Mouse (Mus musculus): ENCODE results near the gene Naa40. TPM values are rescaled to one million over a fixed set of nuclear protein-coding genes. Genes with fewer than 3 reads are reported as not detected.

Naa40 gene
- polyA plus RNA-seq, 1 experiment from 2014 or later = 62.1 TPM

- Histone ChIP-seq H3K4me3 (ENCODE audit: low read depth, low read length) (0 out of 2 replicates have a peak overlapping the region, but pooled peaks have one; percentile 12), H3K4me2 (peak overlapping the region; percentile 49), H3K36me3 (ENCODE audit: control insufficient read depth, insufficient read depth, low read length) (peaks cover 28% of the 10 kb centered on the region), H3K27me3 (ENCODE audit: control insufficient read depth, insufficient read depth, low read length) (no peaks in the 10 kb centered on the region), H3K9ac (ENCODE audit: low read depth, low read length) (peak overlapping the region; percentile 16; the same call in 1 of the 2 replicates), H3K4me1 (ENCODE audit: control insufficient read depth, insufficient read depth, low read length) (peaks cover 15% of the 10 kb centered on the region), H3K9me3 (replicated peaks; ENCODE audit: control insufficient read depth, low read length) (no peaks in the 10 kb centered on the region), H3K27ac (ENCODE audit: low read depth, low read length) (no peak overlapping the region)
- ATAC-seq (replicated peaks; ENCODE audit: insufficient number of reproducible peaks, low FRiP score, low TSS enrichment) = peak; percentile 42; the same call in 1 of the 2 replicates
- WGBS (ENCODE audit: insufficient replicate concordance) = 11% methylated on average over 17 of the region's 17 CpGs
Observed at GRCm38 (mm10) chr19:7196741-7197270, 44.2 kb downstream of the Naa40 start.

DNA sequence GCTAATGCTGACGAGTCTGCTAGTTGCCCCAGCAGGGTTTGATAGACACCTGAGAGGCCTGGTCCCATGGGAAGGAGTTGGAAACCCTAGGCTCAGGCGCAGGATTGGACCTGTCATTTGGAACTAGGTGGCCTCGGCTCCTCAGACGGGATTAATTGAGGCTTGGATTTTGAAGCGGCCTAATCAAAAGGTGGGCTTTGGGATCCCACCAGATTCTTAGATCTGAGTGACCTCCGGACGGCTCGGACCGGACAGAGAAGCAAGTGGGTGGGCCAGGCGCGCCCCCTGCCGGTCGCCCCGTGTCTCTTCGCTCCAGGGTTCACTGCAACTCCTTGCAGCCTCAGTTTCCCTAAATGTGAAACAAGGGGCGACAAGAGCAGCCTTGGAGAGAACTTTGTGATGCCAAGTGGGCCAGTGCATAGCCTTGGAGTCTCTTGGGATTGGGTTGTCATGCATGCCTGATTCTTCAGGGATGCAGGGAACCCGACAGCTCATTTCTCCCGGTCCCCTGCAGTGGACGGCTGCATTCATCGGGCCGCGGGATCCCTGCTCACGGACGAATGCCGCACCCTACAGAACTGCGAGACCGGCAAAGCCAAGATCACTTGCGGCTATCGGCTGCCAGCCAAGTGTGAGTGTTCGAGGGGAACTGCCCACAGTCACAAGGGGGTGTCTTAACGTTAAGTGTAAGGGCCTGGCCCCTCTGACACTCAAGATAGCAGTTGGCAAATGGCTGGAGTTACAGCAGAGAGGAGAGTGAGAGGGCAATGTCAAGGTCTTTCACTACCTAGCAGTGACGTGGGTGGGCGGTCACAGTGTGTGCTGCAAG is 44.9 kb downstream of the Naa40 start:
- Histone ChIP-seq H3K36me3 (ENCODE audit: control insufficient read depth, insufficient read depth, low read length) (peaks cover 27% of the 10 kb centered on the region), H3K4me2 (peak overlapping the region; percentile 49), H3K27ac (ENCODE audit: low read depth, low read length) (no peak overlapping the region), H3K27me3 (ENCODE audit: control insufficient read depth, insufficient read depth, low read length) (no peaks in the 10 kb centered on the region), H3K9me3 (replicated peaks; ENCODE audit: control insufficient read depth, low read length) (no peaks in the 10 kb centered on the region), H3K4me3 (ENCODE audit: low read depth, low read length) (peak overlapping the region; percentile 12; the same call in 1 of the 2 replicates), H3K9ac (ENCODE audit: low read depth, low read length) (peak overlapping the region; percentile 34; the same call in 1 of the 2 replicates), H3K4me1 (ENCODE audit: control insufficient read depth, insufficient read depth, low read length) (peaks cover 15% of the 10 kb centered on the region)
- ATAC-seq (replicated peaks; ENCODE audit: insufficient number of reproducible peaks, low FRiP score, low TSS enrichment) = 0 out of 2 replicates have a peak, but pooled peaks have one; percentile 5
- WGBS (ENCODE audit: insufficient replicate concordance) = 14% methylated on average over 33 of the region's 33 CpGs

DNA sequence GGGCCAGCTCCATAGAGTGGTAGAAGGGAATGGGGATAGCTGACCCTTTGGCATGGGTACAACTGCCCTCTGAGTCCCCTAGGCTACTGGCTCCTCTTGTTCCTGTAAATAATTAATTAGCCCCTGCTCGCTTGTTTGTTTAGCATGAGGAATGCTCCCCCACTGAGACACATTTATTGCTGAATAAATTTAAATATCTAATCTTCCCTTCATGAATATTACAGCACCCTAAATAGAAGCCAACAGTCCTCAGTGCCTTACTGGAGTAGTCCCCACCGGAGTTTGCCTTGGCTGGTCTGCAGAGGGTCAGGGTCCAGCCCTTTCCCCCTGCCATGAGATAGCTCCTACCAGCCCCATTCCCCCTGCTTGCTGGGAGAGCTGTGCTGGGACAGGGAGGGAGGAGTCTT is 48.4 kb downstream of the Naa40 start:
- Histone ChIP-seq H3K27me3 (ENCODE audit: control insufficient read depth, insufficient read depth, low read length) (peaks cover 11% of the 10 kb centered on the region), H3K9me3 (replicated peaks; ENCODE audit: control insufficient read depth, low read length) (no peaks in the 10 kb centered on the region), H3K9ac (ENCODE audit: low read depth, low read length) (no peak overlapping the region), H3K4me2 (no peak overlapping the region), H3K27ac (ENCODE audit: low read depth, low read length) (no peak overlapping the region), H3K4me3 (ENCODE audit: low read depth, low read length) (no peak overlapping the region), H3K4me1 (ENCODE audit: control insufficient read depth, insufficient read depth, low read length) (peaks cover 11% of the 10 kb centered on the region), H3K36me3 (ENCODE audit: control insufficient read depth, insufficient read depth, low read length) (0 out of 2 replicates have a peak, but pooled peaks cover 1% of the 10 kb centered on the region)
- 49% methylated on average over 2 of the region's 2 CpGs for WGBS (ENCODE audit: insufficient replicate concordance)
- ATAC-seq (replicated peaks; ENCODE audit: insufficient number of reproducible peaks, low FRiP score, low TSS enrichment) = no peak

DNA sequence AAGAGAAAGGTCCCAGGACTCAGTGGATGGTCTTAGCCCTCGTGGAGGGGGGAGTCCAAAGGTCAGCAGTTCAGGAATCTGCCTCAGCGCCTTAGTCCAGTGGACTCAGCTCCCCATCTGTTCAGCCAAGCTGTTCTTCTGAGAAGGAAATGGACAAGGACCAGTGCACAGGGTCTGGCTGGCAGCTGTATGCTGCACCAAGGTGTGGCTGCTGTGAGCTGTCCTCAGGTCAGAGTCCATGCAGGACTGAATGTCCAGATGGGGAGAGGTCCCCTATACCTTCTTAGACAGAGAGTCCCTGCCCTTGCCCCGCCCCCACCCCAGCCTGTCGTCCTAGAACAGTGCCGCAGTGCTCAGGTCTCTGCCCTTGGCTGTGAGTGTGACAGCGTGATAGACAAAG is 49.3 kb downstream of the Naa40 start:
- peaks cover 20% of the 10 kb centered on the region for H3K27me3 ChIP-seq (ENCODE audit: control insufficient read depth, insufficient read depth, low read length)
- WGBS (ENCODE audit: insufficient replicate concordance) = 39% methylated on average over 6 of the region's 6 CpGs

GRCm38 (mm10) chr19:7190986-7191385 is 50.0 kb downstream of the Naa40 start:
- no peak for ATAC-seq (replicated peaks; ENCODE audit: insufficient number of reproducible peaks, low FRiP score, low TSS enrichment)

More for the DNA sequence above, 49.3 kb downstream of the Naa40 start:
- Histone ChIP-seq H3K4me2 (no peak overlapping the region), H3K9ac (ENCODE audit: low read depth, low read length) (no peak overlapping the region), H3K4me3 (ENCODE audit: low read depth, low read length) (no peak overlapping the region), H3K27ac (ENCODE audit: low read depth, low read length) (no peak overlapping the region), H3K9me3 (replicated peaks; ENCODE audit: control insufficient read depth, low read length) (no peaks in the 10 kb centered on the region), H3K4me1 (ENCODE audit: control insufficient read depth, insufficient read depth, low read length) (peaks cover 1% of the 10 kb centered on the region; the same call in 1 of the 2 replicates), H3K36me3 (ENCODE audit: control insufficient read depth, insufficient read depth, low read length) (no peaks in the 10 kb centered on the region)
- ATAC-seq (replicated peaks; ENCODE audit: insufficient number of reproducible peaks, low FRiP score, low TSS enrichment) = no peak

DNA sequence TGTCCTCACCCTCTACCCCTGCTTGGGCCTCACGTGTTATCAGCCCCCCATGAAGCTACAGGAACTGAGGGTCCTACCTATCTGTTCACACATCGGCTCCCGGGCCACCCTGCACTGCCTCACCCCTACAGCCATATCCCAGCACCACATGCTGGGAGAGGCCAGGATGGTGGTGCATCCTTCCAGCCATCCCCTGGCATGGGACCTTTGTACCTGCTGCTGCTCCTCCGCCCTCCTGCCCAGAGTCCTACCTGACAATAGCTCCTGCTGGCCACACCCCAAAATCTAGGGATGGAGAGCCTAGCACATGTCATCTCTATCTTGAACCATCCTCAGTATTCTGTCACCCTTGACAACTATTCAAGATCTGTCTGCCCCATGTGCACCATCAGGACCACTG is 52.0 kb downstream of the Naa40 start:
- H3K4me1 ChIP-seq (ENCODE audit: control insufficient read depth, insufficient read depth, low read length) = peaks cover 6% of the 10 kb centered on the region
- 51% methylated on average over 4 of the region's 4 CpGs for WGBS (ENCODE audit: insufficient replicate concordance)
- H3K4me3 ChIP-seq (ENCODE audit: low read depth, low read length) = no peak overlapping the region
- H3K36me3 ChIP-seq (ENCODE audit: control insufficient read depth, insufficient read depth, low read length) = no peaks in the 10 kb centered on the region
- H3K27ac ChIP-seq (ENCODE audit: low read depth, low read length) = no peak overlapping the region
- ATAC-seq (replicated peaks; ENCODE audit: insufficient number of reproducible peaks, low FRiP score, low TSS enrichment) = no peak
- H3K4me2 ChIP-seq = no peak overlapping the region
- H3K9ac ChIP-seq (ENCODE audit: low read depth, low read length) = no peak overlapping the region
- peaks cover 41% of the 10 kb centered on the region for H3K27me3 ChIP-seq (ENCODE audit: control insufficient read depth, insufficient read depth, low read length)
- H3K9me3 ChIP-seq (replicated peaks; ENCODE audit: control insufficient read depth, low read length) = no peaks in the 10 kb centered on the region

More at GRCm38 (mm10) chr19:7190986-7191385, 50.0 kb downstream of the Naa40 start:
- H3K36me3 ChIP-seq (ENCODE audit: control insufficient read depth, insufficient read depth, low read length) = no peaks in the 10 kb centered on the region
- no peak overlapping the region for H3K4me3 ChIP-seq (ENCODE audit: low read depth, low read length)
- H3K4me2 ChIP-seq = no peak overlapping the region
- WGBS (ENCODE audit: insufficient replicate concordance) = 70% methylated on average over 5 of the region's 5 CpGs
- H3K9ac ChIP-seq (ENCODE audit: low read depth, low read length) = no peak overlapping the region
- H3K27me3 ChIP-seq (ENCODE audit: control insufficient read depth, insufficient read depth, low read length) = peaks cover 26% of the 10 kb centered on the region
- H3K9me3 ChIP-seq (replicated peaks; ENCODE audit: control insufficient read depth, low read length) = no peaks in the 10 kb centered on the region
- H3K4me1 ChIP-seq (ENCODE audit: control insufficient read depth, insufficient read depth, low read length) = peaks cover 4% of the 10 kb centered on the region
- no peak overlapping the region for H3K27ac ChIP-seq (ENCODE audit: low read depth, low read length)

GRCm38 (mm10) chr19:7187157-7187556 is 53.8 kb downstream of the Naa40 start:
- Histone ChIP-seq H3K9ac (ENCODE audit: low read depth, low read length) (no peak overlapping the region), H3K4me2 (no peak overlapping the region), H3K9me3 (replicated peaks; ENCODE audit: control insufficient read depth, low read length) (no peaks in the 10 kb centered on the region), H3K36me3 (ENCODE audit: control insufficient read depth, insufficient read depth, low read length) (no peaks in the 10 kb centered on the region), H3K27me3 (ENCODE audit: control insufficient read depth, insufficient read depth, low read length) (peaks cover 59% of the 10 kb centered on the region), H3K27ac (ENCODE audit: low read depth, low read length) (no peak overlapping the region), H3K4me3 (ENCODE audit: low read depth, low read length) (no peak overlapping the region), H3K4me1 (ENCODE audit: control insufficient read depth, insufficient read depth, low read length) (peaks cover 13% of the 10 kb centered on the region)
- 56% methylated on average over 5 of the region's 5 CpGs for WGBS (ENCODE audit: insufficient replicate concordance)
- no peak for ATAC-seq (replicated peaks; ENCODE audit: insufficient number of reproducible peaks, low FRiP score, low TSS enrichment)

DNA sequence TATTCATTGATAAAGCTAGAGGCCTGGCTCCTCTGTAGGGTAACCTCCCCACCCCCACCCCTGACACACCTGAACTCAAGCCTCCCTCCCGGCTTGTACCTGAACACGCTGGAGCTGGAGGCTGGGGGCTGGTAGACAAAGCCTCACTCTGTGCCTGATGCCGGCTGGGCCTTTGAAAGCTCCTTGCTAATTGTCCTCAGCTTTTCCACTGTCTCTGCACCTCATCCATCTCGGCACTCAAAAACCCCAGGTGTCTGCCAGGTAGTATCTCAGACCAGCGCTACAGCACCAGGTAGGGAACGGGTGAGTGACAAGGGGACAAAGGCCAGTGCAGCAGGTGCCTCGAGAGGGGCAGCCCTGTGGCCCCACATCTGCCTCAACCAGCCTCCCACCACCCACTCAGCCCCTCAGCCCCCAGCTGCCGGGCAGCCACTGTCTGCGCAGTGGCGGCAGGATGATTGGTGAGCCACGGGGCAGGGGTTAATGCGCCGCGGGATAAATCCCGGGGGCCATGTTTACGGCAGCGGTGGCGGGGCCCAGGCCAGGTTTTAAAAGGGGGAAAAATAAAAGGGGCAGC is 55.2 kb downstream of the Naa40 start:
- 13% methylated on average over 18 of the region's 18 CpGs for WGBS (ENCODE audit: insufficient replicate concordance)
- Histone ChIP-seq H3K9me3 (replicated peaks; ENCODE audit: control insufficient read depth, low read length) (no peaks in the 10 kb centered on the region), H3K4me2 (peak overlapping the region; percentile 10; the same call in 1 of the 2 replicates), H3K9ac (ENCODE audit: low read depth, low read length) (no peak overlapping the region), H3K27ac (ENCODE audit: low read depth, low read length) (no peak overlapping the region), H3K36me3 (ENCODE audit: control insufficient read depth, insufficient read depth, low read length) (no peaks in the 10 kb centered on the region), H3K27me3 (ENCODE audit: control insufficient read depth, insufficient read depth, low read length) (peaks cover 72% of the 10 kb centered on the region), H3K4me1 (ENCODE audit: control insufficient read depth, insufficient read depth, low read length) (peaks cover 14% of the 10 kb centered on the region), H3K4me3 (ENCODE audit: low read depth, low read length) (no peak overlapping the region)
- no peak for ATAC-seq (replicated peaks; ENCODE audit: insufficient number of reproducible peaks, low FRiP score, low TSS enrichment)

Measured in heart, embryonic 11.5 days (tissue).